Mouse (Mus musculus): ENCODE measurements around the gene Gm20708. TPM values are rescaled to one million over a fixed set of nuclear protein-coding genes. Genes with fewer than 3 reads are reported as not detected.
A peak's percentile ranks its signal among the peaks of the same experiment; 100 is the strongest.

Gene Gm20708
- polyA plus RNA-seq, 1 experiment from 2014 or later, result not detected

DNA sequence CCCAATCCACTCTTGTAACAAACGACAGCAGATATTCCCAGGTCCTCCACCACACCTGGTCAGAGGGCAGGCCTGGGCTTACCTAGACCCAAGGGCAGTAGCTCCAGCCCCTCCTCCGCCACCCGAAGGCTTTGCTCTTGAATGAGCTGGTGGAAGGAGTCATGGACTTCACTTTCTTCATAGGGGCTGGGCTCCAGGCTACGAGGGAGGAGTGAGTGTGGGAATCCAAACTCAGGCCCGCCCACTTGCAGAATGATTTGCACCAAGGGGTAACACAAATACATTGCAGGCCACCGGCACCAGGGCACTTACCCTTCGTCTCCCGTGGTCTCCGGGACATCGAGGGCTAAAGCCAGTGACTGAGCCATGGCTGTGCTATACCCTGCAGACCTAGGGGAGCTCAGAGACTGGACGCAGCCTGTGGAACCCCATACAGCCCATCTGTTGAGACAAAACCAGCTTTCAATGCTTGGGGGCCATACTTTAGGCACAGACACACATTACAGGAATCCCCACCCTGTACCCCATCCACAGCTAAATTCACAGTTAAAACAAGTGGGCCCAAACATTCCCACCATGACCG, 30.5 kb upstream of the Gm20708 start:
- H3K9me3 ChIP-seq (ENCODE audit: control insufficient read depth, low read length), result no peaks in the 10 kb centered on the region
- H3K27me3 ChIP-seq (ENCODE audit: control insufficient read depth, insufficient read depth, low read length), result peaks cover 15% of the 10 kb centered on the region
- peak overlapping the region; percentile 65 for H3K9ac ChIP-seq (ENCODE audit: low read length)
- no peaks in the 10 kb centered on the region; the same call in 1 of the 2 replicates for H3K36me3 ChIP-seq (ENCODE audit: control insufficient read depth, insufficient read depth, low read length)
- 58% methylated on average over 12 of the region's 12 CpGs for WGBS
- no peak for ATAC-seq (ENCODE audit: insufficient read depth, low FRiP score, low TSS enrichment)
- peak overlapping the region; percentile 34; the same call in 1 of the 2 replicates for H3K4me3 ChIP-seq (ENCODE audit: low read depth, low read length)
- H3K4me1 ChIP-seq (ENCODE audit: control insufficient read depth, insufficient read depth, low read length), result peaks cover 29% of the 10 kb centered on the region
- peak overlapping the region; percentile 74 for H3K4me2 ChIP-seq (ENCODE audit: low read depth)
- H3K27ac ChIP-seq (ENCODE audit: low read depth, low read length), result peak overlapping the region; percentile 83
- DNase-seq (ENCODE audit: low spot score), result no peak

DNA sequence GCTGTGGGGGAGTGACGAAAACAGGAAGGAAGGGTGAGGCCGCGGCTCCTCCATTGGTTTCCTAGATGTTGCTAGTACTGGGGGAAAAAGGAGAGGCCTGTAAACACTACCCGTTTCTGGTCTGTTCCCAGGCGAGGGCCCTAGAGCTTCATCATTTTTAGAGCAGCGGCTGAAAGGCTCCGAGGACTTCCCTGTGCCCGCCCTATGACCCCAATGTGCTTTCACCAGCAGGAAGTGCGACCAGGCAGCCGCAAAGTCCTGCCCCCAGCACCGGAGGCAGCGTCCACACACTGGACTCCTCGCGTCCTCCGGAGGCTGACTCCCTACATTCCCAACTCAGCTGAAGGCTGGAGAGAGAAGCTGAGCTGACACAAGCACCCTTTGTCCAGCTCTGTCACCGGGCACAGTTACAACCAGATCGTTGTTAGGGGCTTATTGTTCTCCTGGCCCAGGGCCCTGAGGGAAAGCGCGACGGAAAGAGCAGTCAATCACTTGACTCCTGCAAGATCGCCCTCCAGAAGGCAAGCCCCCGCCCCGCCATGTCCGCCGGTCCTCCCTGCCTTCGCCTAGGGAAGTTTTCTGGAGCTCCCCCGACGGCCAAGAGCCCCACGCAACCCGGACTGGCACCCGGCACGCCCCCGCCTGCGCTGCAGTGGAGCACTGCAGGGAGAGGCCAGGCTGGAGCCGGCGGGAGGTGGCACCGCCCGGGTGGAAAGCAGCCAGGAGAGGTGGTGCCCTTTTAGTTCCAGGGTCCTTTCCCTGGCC, 29.9 kb upstream of the Gm20708 start:
- no peaks in the 10 kb centered on the region for H3K9me3 ChIP-seq (ENCODE audit: control insufficient read depth, low read length)
- DNase-seq (ENCODE audit: low spot score), result peak; percentile 78
- H3K4me1 ChIP-seq (ENCODE audit: control insufficient read depth, insufficient read depth, low read length), result peaks cover 29% of the 10 kb centered on the region
- H3K4me2 ChIP-seq (ENCODE audit: low read depth), result peak overlapping the region; percentile 74
- H3K9ac ChIP-seq (ENCODE audit: low read length), result peak overlapping the region; percentile 65
- peaks cover 15% of the 10 kb centered on the region for H3K27me3 ChIP-seq (ENCODE audit: control insufficient read depth, insufficient read depth, low read length)
- H3K36me3 ChIP-seq (ENCODE audit: control insufficient read depth, insufficient read depth, low read length), result no peaks in the 10 kb centered on the region; the same call in 1 of the 2 replicates
- H3K4me3 ChIP-seq (ENCODE audit: low read depth, low read length), result peak overlapping the region; percentile 34
- WGBS, result 2% methylated on average over 38 of the region's 38 CpGs
- H3K27ac ChIP-seq (ENCODE audit: low read depth, low read length), result peak overlapping the region; percentile 83
- peak; percentile 56 for ATAC-seq (ENCODE audit: insufficient read depth, low FRiP score, low TSS enrichment)

DNA sequence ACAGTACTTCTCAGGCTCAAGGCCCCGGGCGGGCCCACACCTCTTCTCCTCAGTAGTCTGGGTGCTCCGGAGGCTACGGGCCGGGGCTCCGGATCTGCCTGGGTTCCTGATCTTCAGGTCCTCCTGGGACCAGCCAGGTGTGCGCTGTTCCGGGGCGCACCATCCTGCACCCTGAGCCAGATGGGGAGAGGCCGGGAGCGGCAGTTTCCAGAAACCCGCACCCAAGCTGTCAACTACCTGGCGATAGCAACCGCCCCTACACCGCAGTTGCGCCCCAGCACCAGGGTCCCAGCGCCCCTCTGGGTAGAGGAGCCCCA, 29.3 kb upstream of the Gm20708 start:
- H3K4me1 ChIP-seq (ENCODE audit: control insufficient read depth, insufficient read depth, low read length), result peaks cover 29% of the 10 kb centered on the region
- ATAC-seq (ENCODE audit: insufficient read depth, low FRiP score, low TSS enrichment), result peak; percentile 45; the same call in 1 of the 2 replicates

DNA sequence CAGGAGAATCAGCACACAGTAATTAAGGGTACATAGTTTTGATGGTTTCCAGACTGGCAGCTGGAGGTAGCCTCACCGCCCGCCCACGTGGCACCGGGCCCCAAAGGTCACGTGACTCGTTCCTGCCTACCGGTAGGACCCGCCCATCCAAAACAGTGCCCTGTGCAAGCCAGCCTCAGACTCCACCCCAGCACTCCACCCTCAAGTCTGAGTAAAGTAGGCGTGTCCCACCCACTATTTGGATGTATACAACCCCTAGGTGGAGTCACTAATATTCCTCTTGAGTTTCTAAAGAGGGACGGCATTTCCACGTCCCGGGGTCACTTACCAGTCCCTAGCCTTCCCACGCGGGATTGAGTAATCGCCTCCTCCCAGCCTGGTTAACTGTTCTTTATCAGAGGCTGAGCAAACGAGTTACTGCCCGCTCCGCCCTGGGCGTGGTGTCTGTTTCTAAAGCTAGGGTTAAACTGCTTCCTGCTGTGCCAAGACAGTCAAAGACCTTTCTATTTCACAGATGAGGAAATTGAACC, 28.8 kb upstream of the Gm20708 start:
- WGBS, result 1% methylated on average over 19 of the region's 19 CpGs

More for the DNA sequence above, 29.3 kb upstream of the Gm20708 start:
- Histone ChIP-seq H3K36me3 (ENCODE audit: control insufficient read depth, insufficient read depth, low read length) (no peaks in the 10 kb centered on the region), H3K27me3 (ENCODE audit: control insufficient read depth, insufficient read depth, low read length) (peaks cover 15% of the 10 kb centered on the region), H3K4me2 (ENCODE audit: low read depth) (peak overlapping the region; percentile 74), H3K4me3 (ENCODE audit: low read depth, low read length) (peak overlapping the region; percentile 34), H3K27ac (ENCODE audit: low read depth, low read length) (peak overlapping the region; percentile 83), H3K9ac (ENCODE audit: low read length) (peak overlapping the region; percentile 65), H3K9me3 (ENCODE audit: control insufficient read depth, low read length) (no peaks in the 10 kb centered on the region)
- 2% methylated on average over 17 of the region's 17 CpGs for WGBS
- no peak for DNase-seq (ENCODE audit: low spot score)

DNA sequence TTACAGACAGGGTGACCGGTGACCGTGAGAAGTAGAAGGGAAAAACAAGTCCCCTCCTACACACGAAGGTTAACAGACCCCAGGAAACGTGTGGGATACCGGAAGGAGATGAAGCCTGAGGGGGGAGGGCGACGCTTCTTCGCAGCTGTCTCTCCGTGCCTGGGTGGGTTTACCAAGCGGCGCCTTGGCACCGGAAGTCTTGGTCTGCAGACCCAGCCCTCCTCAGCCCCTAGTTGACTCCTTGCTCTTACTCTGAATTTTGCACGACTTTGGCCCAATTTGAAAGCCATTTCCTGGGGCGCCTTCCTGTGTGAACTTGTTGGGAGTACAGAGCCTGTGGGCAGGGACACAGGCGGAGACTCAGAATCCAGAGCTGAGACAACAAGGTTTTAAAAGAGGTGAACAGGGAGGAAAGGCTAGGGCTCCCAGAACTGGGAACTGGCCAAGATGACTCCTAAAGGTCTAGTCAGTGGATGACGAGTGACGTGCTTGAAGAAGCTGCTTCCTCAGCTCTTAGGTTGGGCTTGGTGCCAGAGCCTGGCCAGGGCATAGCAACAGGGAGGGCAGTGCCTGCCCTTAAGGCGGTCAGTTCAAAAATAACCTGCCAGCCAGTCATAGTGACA, 28.2 kb upstream of the Gm20708 start:
- Histone ChIP-seq H3K4me3 (ENCODE audit: low read depth, low read length) (peak overlapping the region; percentile 34; the same call in 1 of the 2 replicates), H3K27ac (ENCODE audit: low read depth, low read length) (0 out of 2 replicates have a peak overlapping the region, but pooled peaks have one; percentile 49), H3K9ac (ENCODE audit: low read length) (no peak overlapping the region), H3K4me1 (ENCODE audit: control insufficient read depth, insufficient read depth, low read length) (peaks cover 29% of the 10 kb centered on the region), H3K36me3 (ENCODE audit: control insufficient read depth, insufficient read depth, low read length) (no peaks in the 10 kb centered on the region), H3K27me3 (ENCODE audit: control insufficient read depth, insufficient read depth, low read length) (peaks cover 15% of the 10 kb centered on the region), H3K4me2 (ENCODE audit: low read depth) (peak overlapping the region; percentile 74), H3K9me3 (ENCODE audit: control insufficient read depth, low read length) (no peaks in the 10 kb centered on the region)
- 23% methylated on average over 18 of the region's 18 CpGs for WGBS
- DNase-seq (ENCODE audit: low spot score), result no peak
- ATAC-seq (ENCODE audit: insufficient read depth, low FRiP score, low TSS enrichment), result no peak

More for the DNA sequence above, 28.8 kb upstream of the Gm20708 start:
- peak overlapping the region; percentile 65 for H3K9ac ChIP-seq (ENCODE audit: low read length)
- peak; percentile 30; the same call in 1 of the 2 replicates for ATAC-seq (ENCODE audit: insufficient read depth, low FRiP score, low TSS enrichment)
- peaks cover 29% of the 10 kb centered on the region for H3K4me1 ChIP-seq (ENCODE audit: control insufficient read depth, insufficient read depth, low read length)
- peaks cover 15% of the 10 kb centered on the region for H3K27me3 ChIP-seq (ENCODE audit: control insufficient read depth, insufficient read depth, low read length)
- H3K4me2 ChIP-seq (ENCODE audit: low read depth), result peak overlapping the region; percentile 74
- H3K4me3 ChIP-seq (ENCODE audit: low read depth, low read length), result peak overlapping the region; percentile 34
- peak; percentile 71 for DNase-seq (ENCODE audit: low spot score)
- H3K9me3 ChIP-seq (ENCODE audit: control insufficient read depth, low read length), result no peaks in the 10 kb centered on the region
- peak overlapping the region; percentile 83 for H3K27ac ChIP-seq (ENCODE audit: low read depth, low read length)
- H3K36me3 ChIP-seq (ENCODE audit: control insufficient read depth, insufficient read depth, low read length), result no peaks in the 10 kb centered on the region

- H3K36me3 ChIP-seq (ENCODE audit: control insufficient read depth, insufficient read depth, low read length), result no peaks in the 10 kb centered on the region
- DNase-seq (ENCODE audit: low spot score), result no peak
- peaks cover 29% of the 10 kb centered on the region for H3K4me1 ChIP-seq (ENCODE audit: control insufficient read depth, insufficient read depth, low read length)
- peak within 1 kb of the TSS; percentile 74 for H3K4me2 ChIP-seq (ENCODE audit: low read depth)
- H3K4me3 ChIP-seq (ENCODE audit: low read depth, low read length), result peak within 1 kb of the TSS; percentile 34
- WGBS, result 39% methylated on average over 23 of the region's 24 CpGs
- peaks cover 15% of the 10 kb centered on the region for H3K27me3 ChIP-seq (ENCODE audit: control insufficient read depth, insufficient read depth, low read length)
- H3K9ac ChIP-seq (ENCODE audit: low read length), result peak within 1 kb of the TSS; percentile 54
- H3K27ac ChIP-seq (ENCODE audit: low read depth, low read length), result peak within 1 kb of the TSS; percentile 49; the same call in 1 of the 2 replicates
- ATAC-seq (ENCODE audit: insufficient read depth, low FRiP score, low TSS enrichment), result no peak
- H3K9me3 ChIP-seq (ENCODE audit: control insufficient read depth, low read length), result no peaks in the 10 kb centered on the region
Observed at GRCm38 (mm10) chr11:117781993-117782704, 27.3 kb upstream of the Gm20708 start, which contains the start of the genes Tmc8 and Tmc6. TSS of gene Tmc8 (plus strand) at chr11:117782076. TSS of gene Tmc6 (minus strand) at chr11:117782198.

GRCm38 (mm10) chr11:117782705-117783034, 26.8 kb upstream of the Gm20708 start:
- H3K27ac ChIP-seq (ENCODE audit: low read depth, low read length), result no peak overlapping the region
- no peaks in the 10 kb centered on the region for H3K36me3 ChIP-seq (ENCODE audit: control insufficient read depth, insufficient read depth, low read length)
- peaks cover 29% of the 10 kb centered on the region for H3K4me1 ChIP-seq (ENCODE audit: control insufficient read depth, insufficient read depth, low read length)
- WGBS, result 50% methylated on average over 9 of the region's 9 CpGs
- H3K9ac ChIP-seq (ENCODE audit: low read length), result peak overlapping the region; percentile 54
- H3K4me2 ChIP-seq (ENCODE audit: low read depth), result peak overlapping the region; percentile 50
- H3K9me3 ChIP-seq (ENCODE audit: control insufficient read depth, low read length), result no peaks in the 10 kb centered on the region
- DNase-seq (ENCODE audit: low spot score) (no peak), ATAC-seq (ENCODE audit: insufficient read depth, low FRiP score, low TSS enrichment) (no peak)
- peak overlapping the region; percentile 29 for H3K4me3 ChIP-seq (ENCODE audit: low read depth, low read length)
- peaks cover 15% of the 10 kb centered on the region for H3K27me3 ChIP-seq (ENCODE audit: control insufficient read depth, insufficient read depth, low read length)

GRCm38 (mm10) chr11:117783089-117783488, 26.4 kb upstream of the Gm20708 start:
- ATAC-seq (ENCODE audit: insufficient read depth, low FRiP score, low TSS enrichment), result no peak; the same call in 1 of the 2 replicates
- H3K27me3 ChIP-seq (ENCODE audit: control insufficient read depth, insufficient read depth, low read length), result peaks cover 15% of the 10 kb centered on the region

More at GRCm38 (mm10) chr11:117783089-117783488, 26.4 kb upstream of the Gm20708 start:
- Histone ChIP-seq H3K9me3 (ENCODE audit: control insufficient read depth, low read length) (no peaks in the 10 kb centered on the region), H3K9ac (ENCODE audit: low read length) (peak overlapping the region; percentile 54), H3K36me3 (ENCODE audit: control insufficient read depth, insufficient read depth, low read length) (no peaks in the 10 kb centered on the region), H3K4me2 (ENCODE audit: low read depth) (peak overlapping the region; percentile 50), H3K27ac (ENCODE audit: low read depth, low read length) (no peak overlapping the region), H3K4me1 (ENCODE audit: control insufficient read depth, insufficient read depth, low read length) (peaks cover 29% of the 10 kb centered on the region), H3K4me3 (ENCODE audit: low read depth, low read length) (peak overlapping the region; percentile 29)
- DNase-seq (ENCODE audit: low spot score), result peak; percentile 79
- WGBS, result 5% methylated on average over 31 of the region's 31 CpGs
